Mouse (Mus musculus): ENCODE measurements around the gene Ikzf2.

- TF ChIP-seq POLR2A (IDR thresholded peaks at IDR 0.05; ENCODE audit: low read depth, low read length) (no peak), CTCF (IDR thresholded peaks at IDR 0.05; ENCODE audit: borderline replicate concordance, insufficient read depth, low read length) (no peak)
Measured at GRCm38 (mm10) chr1:69681003-69681402, 6.0 kb downstream of the Ikzf2 start.

All from embryonic fibroblast, embryonic 13.5 days (primary cell).